Mouse (Mus musculus) left cerebral cortex, adult 9 months (tissue): ENCODE results near the gene Dnhd1.
"Not testable (repeated sequence)": the region's sequence is repeated elsewhere in the genome, so short reads cannot be mapped to it uniquely, and the experiment has no call there.

Experiments
- DNase-seq, 2 experiments: peaks; one replicate each; pipeline ENCODE4 v3.0.0; 2022; ENCODE audit warnings: low spot score in 2 of 2

The Dnhd1 gene

GRCm38 (mm10) chr7:105640233-105640893 lies 10.3 kb upstream of the Dnhd1 start, which contains the start of the genes Arfip2 and Gm45799:
TSS of gene Arfip2 (minus strand) at chr7:105640416.
TSS of gene Gm45799 (plus strand) at chr7:105640552.
- peak; percentile 97 to 98 for DNase-seq

- DNase-seq = no peak
Observed at GRCm38 (mm10) chr7:105640894-105641255, 9.8 kb upstream of the Dnhd1 start.

- no peak for DNase-seq
Observed at GRCm38 (mm10) chr7:105641936-105642335, 8.7 kb upstream of the Dnhd1 start.

- DNase-seq = no peak
Observed at GRCm38 (mm10) chr7:105685541-105686197, 35.0 kb downstream of the Dnhd1 start.

GRCm38 (mm10) chr7:105690875-105691274 lies 40.2 kb downstream of the Dnhd1 start:
- DNase-seq = no peak

- DNase-seq = peak; percentile 26 to 44
Observed at GRCm38 (mm10) chr7:105703184-105703583, 52.6 kb downstream of the Dnhd1 start.

- DNase-seq = no peak
Observed at GRCm38 (mm10) chr7:105703816-105704215, 53.2 kb downstream of the Dnhd1 start.

- DNase-seq = no peak
Observed at GRCm38 (mm10) chr7:105708733-105709132, 58.1 kb downstream of the Dnhd1 start.

GRCm38 (mm10) chr7:105715366-105715765 lies 64.7 kb downstream of the Dnhd1 start:
- DNase-seq = no peak

GRCm38 (mm10) chr7:105721916-105722315 lies 71.3 kb downstream of the Dnhd1 start:
- no peak for DNase-seq

GRCm38 (mm10) chr7:105726144-105726979 lies 75.7 kb downstream of the Dnhd1 start:
- DNase-seq = peak in 1 of 2 experiments; percentile 74

GRCm38 (mm10) chr7:105726980-105727325 lies 76.3 kb downstream of the Dnhd1 start:
- no peak for DNase-seq

GRCm38 (mm10) chr7:105728701-105729428 lies 78.2 kb downstream of the Dnhd1 start:
- DNase-seq = no peak

- DNase-seq = no peak
Observed at GRCm38 (mm10) chr7:105733836-105734235, 83.2 kb downstream of the Dnhd1 start.

GRCm38 (mm10) chr7:105734826-105735225 lies 84.2 kb downstream of the Dnhd1 start:
- DNase-seq = no peak

- DNase-seq = not testable (repeated sequence)
Observed at GRCm38 (mm10) chr7:105735464-105735863, 84.8 kb downstream of the Dnhd1 start.

- peak; percentile 71 to 94 for DNase-seq
Observed at GRCm38 (mm10) chr7:105736264-105736901, 85.8 kb downstream of the Dnhd1 start, which contains the start of gene Ilk. TSS of gene Ilk (plus strand) at chr7:105736592.

- peak in 1 of 2 experiments; percentile 43 for DNase-seq
Observed at GRCm38 (mm10) chr7:105736911-105737521, 86.4 kb downstream of the Dnhd1 start, which contains the start of gene Rrp8. TSS of gene Rrp8 (minus strand) at chr7:105737385.

- no peak for DNase-seq
Observed at GRCm38 (mm10) chr7:105737648-105738047, 87.0 kb downstream of the Dnhd1 start.

- no peak for DNase-seq
Observed at GRCm38 (mm10) chr7:105738286-105738685, 87.7 kb downstream of the Dnhd1 start.

- DNase-seq = no peak
Observed at GRCm38 (mm10) chr7:105738948-105739347, 88.3 kb downstream of the Dnhd1 start.
